Mouse (Mus musculus): Measurements from ENCODE around the gene B4galt5. TPM values are rescaled to one million over a fixed set of nuclear protein-coding genes. Genes with fewer than 3 reads are reported as not detected.

B4galt5 gene
- polyA plus RNA-seq, 1 experiment = 70.0 TPM

DNA sequence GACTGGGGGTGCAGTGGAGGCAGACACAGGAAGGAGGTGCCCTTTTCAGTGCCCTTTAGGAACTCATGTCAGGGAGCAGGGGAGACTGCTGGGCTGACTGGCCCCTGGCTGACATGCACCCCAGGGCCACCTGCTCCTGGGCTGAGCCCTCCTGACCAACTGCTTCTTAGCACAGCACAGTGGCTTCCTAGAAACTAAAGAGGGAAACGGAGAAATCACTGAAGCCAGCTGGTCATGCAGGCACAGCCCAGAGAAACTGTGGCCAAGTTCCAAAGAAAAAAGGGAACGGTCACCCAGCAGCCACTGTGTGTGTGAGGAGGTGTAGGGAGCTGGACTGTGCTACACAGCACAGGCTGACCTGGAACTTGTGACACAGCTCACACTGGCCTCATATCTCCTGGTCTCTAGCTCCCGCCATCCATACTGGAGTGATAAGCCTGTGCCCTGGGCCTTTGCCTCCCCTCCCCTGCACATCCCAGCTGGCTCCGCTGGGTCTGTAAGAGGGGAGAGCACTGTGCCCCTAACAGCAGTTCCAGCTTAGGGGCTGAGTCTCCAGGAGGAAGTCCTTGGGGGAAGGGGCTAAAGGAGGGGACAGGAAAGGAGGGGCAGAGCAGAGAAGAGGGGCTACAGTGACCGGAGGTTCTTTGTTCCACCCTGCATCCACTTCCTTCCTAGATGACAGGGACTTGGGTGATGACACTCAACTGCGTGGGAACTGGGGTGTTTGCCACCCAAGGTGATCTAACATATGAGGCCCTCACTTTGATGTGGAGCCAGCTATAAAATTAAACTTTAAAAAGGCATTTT, 48.9 kb downstream of the B4galt5 start:
- H3K4me2 ChIP-seq (ENCODE audit: low read depth) = no peak overlapping the region
- H3K79me2 ChIP-seq (ENCODE audit: control insufficient read depth, insufficient read depth) = no peaks in the 10 kb centered on the region
- peaks cover 3% of the 10 kb centered on the region for H3K36me3 ChIP-seq (ENCODE audit: control insufficient read depth, insufficient read depth)
- no peaks in the 10 kb centered on the region for H3K27me3 ChIP-seq (ENCODE audit: control insufficient read depth, insufficient read depth, insufficient read length)
- no peak overlapping the region for H3K4me3 ChIP-seq
- H3ac ChIP-seq (ENCODE audit: control insufficient read depth, insufficient read length) = no peak overlapping the region
- no peak for TF ChIP-seq REST (IDR thresholded peaks at IDR 0.05; ENCODE audit: insufficient read depth, insufficient read length)
- no peak for TF ChIP-seq CEBPB (IDR thresholded peaks at IDR 0.05; ENCODE audit: insufficient read depth, poor library complexity, severe bottlenecking)
- TF ChIP-seq POLR2AphosphoS2 (IDR thresholded peaks at IDR 0.05; ENCODE audit: insufficient read length, low read depth) = no peak
- no peak for TF ChIP-seq SRF (IDR thresholded peaks at IDR 0.05; ENCODE audit: control insufficient read depth, insufficient read length, low read depth)
- TF ChIP-seq TCF3 (IDR thresholded peaks at IDR 0.05; ENCODE audit: insufficient read length, low read depth) = peak; percentile 70
- no peak for TF ChIP-seq USF1 (IDR thresholded peaks at IDR 0.05; ENCODE audit: low read depth)
- TF ChIP-seq TCF12 (IDR thresholded peaks at IDR 0.05; ENCODE audit: insufficient read depth, poor library complexity, severe bottlenecking) = peak; percentile 90
- no peak for TF ChIP-seq E2F4 (IDR thresholded peaks at IDR 0.05; ENCODE audit: insufficient read depth)
- no peak for TF ChIP-seq MAX (IDR thresholded peaks at IDR 0.05; ENCODE audit: low read depth)
- TF ChIP-seq MYOG (IDR thresholded peaks at IDR 0.05; ENCODE audit: control insufficient read depth in 1 of 3, insufficient read depth in 1 of 3, insufficient read length in 2 of 3, low read depth in 2 of 3) = peak; percentile 80 to 96 (median 92)
- peak in 2 of 3 experiments; percentile 86 to 92 for TF ChIP-seq MYOD1 (IDR thresholded peaks at IDR 0.05; ENCODE audit: control insufficient read depth in 1 of 3, insufficient read length in 2 of 3, low read depth in 2 of 3)

DNA sequence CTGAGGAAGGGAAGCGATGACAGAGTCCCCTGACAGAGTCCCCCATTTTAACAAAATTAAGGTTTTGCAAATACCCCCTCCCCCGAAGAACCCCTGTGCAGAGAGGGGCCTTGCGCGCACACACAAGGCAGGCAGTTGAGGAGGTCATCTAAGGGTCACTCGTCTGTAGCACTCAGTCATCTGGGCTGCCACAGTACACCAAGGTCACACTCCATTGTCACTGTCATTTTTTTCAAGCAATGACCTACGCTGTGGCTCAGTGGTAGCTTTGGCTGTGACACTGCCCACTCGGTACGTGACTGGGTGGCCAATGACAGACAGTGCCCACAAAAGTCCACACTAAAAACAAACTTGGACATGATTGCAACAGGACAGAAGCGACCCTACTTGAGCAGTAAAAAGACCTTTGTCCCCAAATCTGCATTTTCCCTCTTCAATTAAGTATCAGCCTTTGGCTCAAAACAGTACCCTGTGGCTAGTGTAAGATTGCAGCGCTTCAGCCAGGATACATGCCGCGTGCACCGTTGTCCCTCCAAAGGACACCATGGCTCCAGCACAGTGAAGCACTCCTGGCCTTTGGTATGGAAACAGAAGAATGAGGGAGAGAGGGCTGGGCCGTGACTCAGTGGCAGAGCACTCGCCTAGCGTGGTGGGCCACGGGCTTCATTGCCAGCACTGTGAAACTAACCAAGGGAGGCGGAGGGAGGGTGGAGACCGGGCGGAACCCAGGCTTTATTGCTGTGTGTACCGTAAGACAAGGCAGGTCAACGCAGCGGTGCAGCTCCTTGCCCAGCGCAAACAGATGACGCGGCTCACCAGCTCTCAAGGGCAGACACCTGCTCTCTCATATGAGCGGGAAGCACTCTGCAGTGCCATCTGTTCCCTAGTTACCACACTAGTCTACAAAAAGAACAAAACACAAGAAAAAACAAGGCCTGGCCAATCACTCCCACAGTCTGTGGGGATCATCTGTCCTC, 50.0 kb downstream of the B4galt5 start:
- Histone ChIP-seq H3K27me3 (ENCODE audit: control insufficient read depth, insufficient read depth, insufficient read length) (no peaks in the 10 kb centered on the region), H3K79me2 (ENCODE audit: control insufficient read depth, insufficient read depth) (no peaks in the 10 kb centered on the region), H3K4me3 (no peak overlapping the region), H3K36me3 (ENCODE audit: control insufficient read depth, insufficient read depth) (no peaks in the 10 kb centered on the region), H3ac (ENCODE audit: control insufficient read depth, insufficient read length) (no peak overlapping the region), H3K4me2 (ENCODE audit: low read depth) (peak overlapping the region; percentile 6)
- TF ChIP-seq SRF (IDR thresholded peaks at IDR 0.05; ENCODE audit: control insufficient read depth, insufficient read length, low read depth) (no peak), TCF12 (IDR thresholded peaks at IDR 0.05; ENCODE audit: insufficient read depth, poor library complexity, severe bottlenecking) (peak; percentile 83), REST (IDR thresholded peaks at IDR 0.05; ENCODE audit: insufficient read depth, insufficient read length) (no peak), TCF3 (IDR thresholded peaks at IDR 0.05; ENCODE audit: insufficient read length, low read depth) (peak; percentile 53), E2F4 (IDR thresholded peaks at IDR 0.05; ENCODE audit: insufficient read depth) (no peak), POLR2A (IDR thresholded peaks at IDR 0.05; ENCODE audit: insufficient read length, low read depth) (peak; percentile 17), MYOG (IDR thresholded peaks at IDR 0.05; ENCODE audit: control insufficient read depth in 1 of 3, insufficient read depth in 1 of 3, insufficient read length in 2 of 3, low read depth in 2 of 3) (peak in 2 of 3 experiments; percentile 92 to 96), MYOD1 (IDR thresholded peaks at IDR 0.05; ENCODE audit: control insufficient read depth in 1 of 3, insufficient read length in 2 of 3, low read depth in 2 of 3) (peak; percentile 19 to 91 (median 90)), POLR2AphosphoS2 (IDR thresholded peaks at IDR 0.05; ENCODE audit: insufficient read length, low read depth) (peak; percentile 41)

DNA sequence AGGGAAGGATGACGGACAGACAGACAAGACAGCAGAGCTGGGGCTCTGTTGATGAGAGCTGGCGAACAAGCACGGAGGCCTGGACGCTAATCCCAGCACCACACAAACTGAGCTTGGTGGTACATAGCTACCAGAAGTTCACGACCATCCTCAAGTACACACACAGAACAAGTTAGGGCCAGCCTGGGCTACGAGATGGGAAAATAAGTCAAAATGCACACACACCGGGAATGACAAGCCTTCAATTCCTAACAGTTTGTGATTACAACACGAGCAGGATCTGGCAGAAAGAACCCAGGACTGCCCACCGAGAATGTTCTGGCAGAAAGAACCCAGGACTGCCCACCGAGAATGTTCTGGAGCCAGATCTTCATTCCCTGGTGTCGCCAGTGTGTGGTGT, 51.0 kb downstream of the B4galt5 start:
- no peak overlapping the region for H3K4me3 ChIP-seq
- no peaks in the 10 kb centered on the region for H3K36me3 ChIP-seq (ENCODE audit: control insufficient read depth, insufficient read depth)
- no peak for TF ChIP-seq REST (IDR thresholded peaks at IDR 0.05; ENCODE audit: insufficient read depth, insufficient read length)
- no peak for TF ChIP-seq USF1 (IDR thresholded peaks at IDR 0.05; ENCODE audit: low read depth)
- no peak for TF ChIP-seq POLR2A (IDR thresholded peaks at IDR 0.05; ENCODE audit: insufficient read length, low read depth)
- TF ChIP-seq CEBPB (IDR thresholded peaks at IDR 0.05; ENCODE audit: insufficient read depth, poor library complexity, severe bottlenecking) = no peak
- no peak for TF ChIP-seq MYOG (IDR thresholded peaks at IDR 0.05; ENCODE audit: control insufficient read depth in 1 of 3, insufficient read depth in 1 of 3, insufficient read length in 2 of 3, low read depth in 2 of 3)
- no peak for TF ChIP-seq SRF (IDR thresholded peaks at IDR 0.05; ENCODE audit: control insufficient read depth, insufficient read length, low read depth)
- TF ChIP-seq TCF3 (IDR thresholded peaks at IDR 0.05; ENCODE audit: insufficient read length, low read depth) = no peak
- TF ChIP-seq E2F4 (IDR thresholded peaks at IDR 0.05; ENCODE audit: insufficient read depth) = no peak
- no peak for TF ChIP-seq POLR2AphosphoS2 (IDR thresholded peaks at IDR 0.05; ENCODE audit: insufficient read length, low read depth)
- TF ChIP-seq MYOD1 (IDR thresholded peaks at IDR 0.05; ENCODE audit: control insufficient read depth in 1 of 3, insufficient read length in 2 of 3, low read depth in 2 of 3) = no peak
- no peak for TF ChIP-seq TCF12 (IDR thresholded peaks at IDR 0.05; ENCODE audit: insufficient read depth, poor library complexity, severe bottlenecking)
- no peak for TF ChIP-seq MAX (IDR thresholded peaks at IDR 0.05; ENCODE audit: low read depth)
- H3K4me2 ChIP-seq (ENCODE audit: low read depth) = no peak overlapping the region
- H3K79me2 ChIP-seq (ENCODE audit: control insufficient read depth, insufficient read depth) = no peaks in the 10 kb centered on the region
- H3ac ChIP-seq (ENCODE audit: control insufficient read depth, insufficient read length) = no peak overlapping the region
- no peaks in the 10 kb centered on the region for H3K27me3 ChIP-seq (ENCODE audit: control insufficient read depth, insufficient read depth, insufficient read length)

DNA sequence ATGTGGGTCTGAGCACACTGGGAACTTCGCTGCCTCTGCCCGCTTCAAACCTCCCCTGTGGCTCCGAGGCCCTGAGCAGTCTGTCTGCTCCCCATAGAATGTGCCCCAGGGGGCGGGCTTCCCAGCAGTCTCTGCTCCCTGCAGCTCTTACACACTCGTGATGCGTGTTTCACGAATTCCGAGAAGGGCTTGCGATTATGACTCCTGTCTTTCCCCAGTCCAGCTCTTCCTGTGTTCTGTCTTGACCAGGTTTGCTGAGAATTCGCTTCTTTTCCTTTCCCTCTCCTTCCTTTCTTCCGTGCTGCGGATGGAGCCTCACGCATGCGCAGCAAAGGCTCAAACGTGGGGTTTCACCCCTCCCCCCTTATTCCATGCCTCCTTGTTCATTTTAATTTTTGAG, 54.1 kb downstream of the B4galt5 start:
- H3ac ChIP-seq (ENCODE audit: control insufficient read depth, insufficient read length) = no peak overlapping the region
- TF ChIP-seq MYOD1 (IDR thresholded peaks at IDR 0.05; ENCODE audit: control insufficient read depth in 1 of 3, insufficient read length in 2 of 3, low read depth in 2 of 3) (no peak), TCF3 (IDR thresholded peaks at IDR 0.05; ENCODE audit: insufficient read length, low read depth) (no peak), E2F4 (IDR thresholded peaks at IDR 0.05; ENCODE audit: insufficient read depth) (no peak), SRF (IDR thresholded peaks at IDR 0.05; ENCODE audit: control insufficient read depth, insufficient read length, low read depth) (no peak)
- H3K4me2 ChIP-seq (ENCODE audit: low read depth) = no peak overlapping the region
- H3K79me2 ChIP-seq (ENCODE audit: control insufficient read depth, insufficient read depth) = no peaks in the 10 kb centered on the region
- no peaks in the 10 kb centered on the region for H3K36me3 ChIP-seq (ENCODE audit: control insufficient read depth, insufficient read depth)
- H3K27me3 ChIP-seq (ENCODE audit: control insufficient read depth, insufficient read depth, insufficient read length) = no peaks in the 10 kb centered on the region
- H3K4me3 ChIP-seq = no peak overlapping the region

All from myocyte (in vitro differentiated cells).